19 mouse cellular contexts compared by ENCODE assay signal in genomic region chr9:58027426-58028180, GRCm38 (mm10). TPM values are rescaled to one million over a fixed set of nuclear protein-coding genes. Genes with fewer than 3 reads are reported as not detected.
A peak's percentile ranks its signal among the peaks of the same experiment; 100 is the strongest.
DNase-seq lines count a peak whose midpoint lies in the region; TF ChIP-seq lines count a peak whose summit lies in the region.
"Had no signal": no experiment of that assay in that cellular context is flagged by ENCODE, and none has a peak within 500 bp of the region (broad histone marks: within the 10 kb centered on the region; RNA-seq: fewer than 3 reads in every experiment).

No protein-coding gene starts in this region.

- no peak overlapping the region for H3K27ac ChIP-seq in gastrocnemius, adult 2 months
- H3K27ac ChIP-seq: embryonic facial prominence, embryonic 12.5 days; forebrain, embryonic 15.5 days; heart, embryonic 10.5 days; hindbrain, embryonic 13.5 days; hindbrain, postnatal 0 days had no signal

- peak; percentile 58 to 67 for DNase-seq in cerebellum, postnatal 10 days
- DNase-seq in cerebellum, adult 8-10 months, result no peak
- peak; percentile 50 for DNase-seq in gastrocnemius, adult 2 months
- DNase-seq in gastrocnemius, postnatal 10 days, result no peak
- peak; percentile 54 for DNase-seq in brain, adult 2 months (ENCODE audit: low read depth, low spot score)
- DNase-seq in adipocyte (ENCODE audit: low spot score), result no peak
- DNase-seq: adrenal gland, postnatal 10 days; cerebellum, adult 9-11 months; gastrocnemius, postnatal 25 days; heart, adult 11 months; heart, postnatal 10 days; heart, postnatal 4 days; kidney, adult 11 months; kidney, adult 9 months had no signal

- intact Hi-C loops in gastrocnemius, adult 2 months (cut with DNase I), result no loop called here

- no peak overlapping the region for H3K4me3 ChIP-seq in gastrocnemius, adult 2 months
- H3K4me3 ChIP-seq: embryonic facial prominence, embryonic 12.5 days; forebrain, embryonic 15.5 days; heart, embryonic 10.5 days; hindbrain, embryonic 13.5 days had no signal

- TF ChIP-seq CTCF in gastrocnemius, adult 2 months (IDR thresholded peaks at IDR 0.05), result no peak

RNA-seq across cellular contexts. Expression of gene Cyp11a1, which starts 21.4 kb away (rescaled TPM):
- under 1 TPM in 1 of 2 experiments, not detected in 1; 0.10 TPM for total RNA-seq in gastrocnemius, adult 2 months (2021)
- total RNA-seq in gastrocnemius, postnatal 10 days (2021), result 1 to 10 TPM; 1.2 to 1.6 TPM

RNA-seq across cellular contexts. Expression of gene Stra6, which starts 36.0 kb away (rescaled TPM):
- total RNA-seq in gastrocnemius, adult 2 months (2021), result under 1 TPM; 0.13 to 0.31 TPM
- total RNA-seq in gastrocnemius, postnatal 10 days (2021), result under 1 TPM; 0.25 to 0.40 TPM

Comparison
In these comparisons a context has a peak if more than half of its experiments do, and no peak if none do; other contexts are left out.
1. DNase-seq: peak in cerebellum, postnatal 10 days (2 of 2), gastrocnemius, adult 2 months (single experiment) and brain, adult 2 months (single experiment); none in cerebellum, adult 8-10 months (single experiment), gastrocnemius, postnatal 10 days (single experiment) and adipocyte (single experiment).